In genomic region chr13:20207950-20208642, GRCm38 (mm10) we compare ENCODE assay signal across 9 mouse cellular contexts.
DNase-seq lines count a peak whose midpoint lies in the region; ATAC-seq and TF ChIP-seq lines count a peak whose summit lies in the region.
"Had no signal": no experiment of that assay in that cellular context is flagged by ENCODE, and none has a peak within 500 bp of the region (broad histone marks: within the 10 kb centered on the region; RNA-seq: fewer than 3 reads in every experiment).

No protein-coding gene starts in this region.

- H3K4me1 ChIP-seq in forebrain, embryonic 13.5 days: no peaks in the 10 kb centered on the region
- no peaks in the 10 kb centered on the region for H3K4me1 ChIP-seq in forebrain, embryonic 10.5 days
- no peaks in the 10 kb centered on the region for H3K4me1 ChIP-seq in midbrain, postnatal 0 days (ENCODE audit: insufficient read depth, low read length)
- no peaks in the 10 kb centered on the region for H3K4me1 ChIP-seq in midbrain, embryonic 11.5 days (ENCODE audit: control insufficient read depth, insufficient read depth, low read length)
- H3K4me1 ChIP-seq in kidney, embryonic 15.5 days: no peaks in the 10 kb centered on the region
- 0 out of 2 replicates have a peak, but pooled peaks cover 1% of the 10 kb centered on the region for H3K4me1 ChIP-seq in small intestine, adult 2 months (ENCODE audit: control insufficient read depth, insufficient read depth, insufficient read length, low read length)
- H3K4me1 ChIP-seq: neural tube, embryonic 12.5 days had no signal

- DNase-seq in forebrain, embryonic 10.5 days (ENCODE audit: extremely low spot score, low spot score): no peak
- DNase-seq in midbrain, postnatal 0 days (ENCODE audit: low spot score): no peak
- DNase-seq in midbrain, embryonic 11.5 days (ENCODE audit: low spot score, missing footprints): no peak
- no peak for DNase-seq in layer of hippocampus, adult 18-20 months (ENCODE audit: low spot score in 2 of 2)

- H3K27me3 ChIP-seq in forebrain, embryonic 13.5 days: no peaks in the 10 kb centered on the region
- no peaks in the 10 kb centered on the region for H3K27me3 ChIP-seq in forebrain, embryonic 10.5 days (ENCODE audit: poor library complexity, severe bottlenecking)
- H3K27me3 ChIP-seq in midbrain, postnatal 0 days (ENCODE audit: insufficient read depth, low read length): no peaks in the 10 kb centered on the region
- H3K27me3 ChIP-seq in midbrain, embryonic 11.5 days (ENCODE audit: control insufficient read depth, insufficient read depth, low read length): no peaks in the 10 kb centered on the region
- H3K27me3 ChIP-seq in kidney, embryonic 15.5 days: no peaks in the 10 kb centered on the region
- no peaks in the 10 kb centered on the region for H3K27me3 ChIP-seq in small intestine, adult 2 months (ENCODE audit: control insufficient read depth, insufficient read depth, low read length)
- H3K27me3 ChIP-seq: neural tube, embryonic 12.5 days had no signal

- no peak overlapping the region for H3K4me3 ChIP-seq in forebrain, embryonic 13.5 days
- H3K4me3 ChIP-seq in forebrain, embryonic 10.5 days: no peak overlapping the region
- H3K4me3 ChIP-seq in midbrain, postnatal 0 days (ENCODE audit: low read depth, low read length): no peak overlapping the region
- H3K4me3 ChIP-seq in midbrain, embryonic 11.5 days (ENCODE audit: low read depth, low read length): no peak overlapping the region
- H3K4me3 ChIP-seq in kidney, embryonic 15.5 days (replicated peaks): no peak overlapping the region
- H3K4me3 ChIP-seq in small intestine, adult 2 months (ENCODE audit: low read depth, low read length): no peak overlapping the region
- H3K4me3 ChIP-seq: neural tube, embryonic 12.5 days had no signal

- H3K9me3 ChIP-seq in forebrain, embryonic 13.5 days (replicated peaks): no peaks in the 10 kb centered on the region
- H3K9me3 ChIP-seq in forebrain, embryonic 10.5 days: no peaks in the 10 kb centered on the region
- no peaks in the 10 kb centered on the region for H3K9me3 ChIP-seq in midbrain, postnatal 0 days (ENCODE audit: low read length)
- H3K9me3 ChIP-seq in midbrain, embryonic 11.5 days (ENCODE audit: control insufficient read depth, low read length): no peaks in the 10 kb centered on the region
- H3K9me3 ChIP-seq in kidney, embryonic 15.5 days (replicated peaks): no peaks in the 10 kb centered on the region
- H3K9me3 ChIP-seq: neural tube, embryonic 12.5 days had no signal

- TF ChIP-seq POLR2A in small intestine, adult 2 months (IDR thresholded peaks at IDR 0.05; ENCODE audit: low read depth, low read length): no peak

- H3K9ac ChIP-seq in forebrain, embryonic 13.5 days: no peak overlapping the region
- no peak overlapping the region for H3K9ac ChIP-seq in midbrain, postnatal 0 days (replicated peaks; ENCODE audit: low read length, poor library complexity, severe bottlenecking)
- H3K9ac ChIP-seq in midbrain, embryonic 11.5 days (ENCODE audit: low read length): no peak overlapping the region
- H3K9ac ChIP-seq in kidney, embryonic 15.5 days: no peak overlapping the region
- H3K9ac ChIP-seq: neural tube, embryonic 12.5 days had no signal

- WGBS in forebrain, embryonic 13.5 days: 61% methylated on average over 7 of the region's 7 CpGs
- 54% methylated on average over 7 of the region's 7 CpGs for WGBS in forebrain, embryonic 10.5 days
- 63% methylated on average over 7 of the region's 7 CpGs for WGBS in midbrain, postnatal 0 days
- 62% methylated on average over 7 of the region's 7 CpGs for WGBS in midbrain, embryonic 11.5 days
- 53% methylated on average over 7 of the region's 7 CpGs for WGBS in kidney, embryonic 15.5 days
- WGBS in small intestine, adult 2 months: 66% methylated on average over 7 of the region's 7 CpGs

- H3K36me3 ChIP-seq in forebrain, embryonic 13.5 days (ENCODE audit: poor library complexity, severe bottlenecking): no peaks in the 10 kb centered on the region
- no peaks in the 10 kb centered on the region for H3K36me3 ChIP-seq in forebrain, embryonic 10.5 days (replicated peaks)
- no peaks in the 10 kb centered on the region for H3K36me3 ChIP-seq in midbrain, postnatal 0 days (ENCODE audit: insufficient read depth, low read length)
- H3K36me3 ChIP-seq in midbrain, embryonic 11.5 days (ENCODE audit: control insufficient read depth, insufficient read depth, low read length): no peaks in the 10 kb centered on the region
- H3K36me3 ChIP-seq in kidney, embryonic 15.5 days: no peaks in the 10 kb centered on the region
- H3K36me3 ChIP-seq in small intestine, adult 2 months (ENCODE audit: control insufficient read depth, insufficient read depth, low read length): peaks cover 4% of the 10 kb centered on the region
- H3K36me3 ChIP-seq: neural tube, embryonic 12.5 days had no signal

- peak; percentile 43; the same call in 1 of the 2 replicates for ATAC-seq in forebrain, embryonic 13.5 days
- no peak for ATAC-seq in midbrain, postnatal 0 days (ENCODE audit: low FRiP score)
- ATAC-seq in midbrain, embryonic 11.5 days (ENCODE audit: low FRiP score): no peak
- ATAC-seq in kidney, embryonic 15.5 days (replicated peaks; ENCODE audit: low FRiP score): peak; percentile 29; the same call in 1 of the 2 replicates
- no peak for ATAC-seq in activated CD4-positive, CD25-positive, alpha-beta regulatory T cell, adult 4 months

- peak; percentile 43 for TF ChIP-seq CTCF in midbrain, postnatal 0 days (IDR thresholded peaks at IDR 0.05)
- TF ChIP-seq CTCF in small intestine, adult 2 months (IDR thresholded peaks at IDR 0.05; ENCODE audit: extremely low read depth, insufficient read length, insufficient replicate concordance, low read depth, low read length): peak; percentile 23; the same call in 1 of the 2 replicates

- H3K4me2 ChIP-seq in forebrain, embryonic 13.5 days: no peak overlapping the region
- H3K4me2 ChIP-seq in midbrain, postnatal 0 days (ENCODE audit: low read depth, low read length, poor library complexity, severe bottlenecking): no peak overlapping the region
- H3K4me2 ChIP-seq in midbrain, embryonic 11.5 days: no peak overlapping the region
- H3K4me2 ChIP-seq in kidney, embryonic 15.5 days: no peak overlapping the region
- H3K4me2 ChIP-seq: neural tube, embryonic 12.5 days had no signal

- H3K27ac ChIP-seq in forebrain, embryonic 13.5 days: no peak overlapping the region
- H3K27ac ChIP-seq in forebrain, embryonic 10.5 days: no peak overlapping the region
- no peak overlapping the region for H3K27ac ChIP-seq in midbrain, postnatal 0 days (ENCODE audit: low read depth, low read length)
- H3K27ac ChIP-seq in midbrain, embryonic 11.5 days (ENCODE audit: low read depth, low read length): no peak overlapping the region
- no peak overlapping the region for H3K27ac ChIP-seq in kidney, embryonic 15.5 days
- peak overlapping the region; percentile 13; the same call in 1 of the 2 replicates for H3K27ac ChIP-seq in small intestine, adult 2 months (ENCODE audit: insufficient read depth, low read depth, low read length)
- H3K27ac ChIP-seq: neural tube, embryonic 12.5 days had no signal

Comparison
In these comparisons a context has a peak if more than half of its experiments do, and no peak if none do; other contexts are left out.
1. ATAC-seq: peak in forebrain, embryonic 13.5 days (single experiment) and kidney, embryonic 15.5 days (single experiment); none in midbrain, postnatal 0 days (single experiment), midbrain, embryonic 11.5 days (single experiment) and activated CD4-positive, CD25-positive, alpha-beta regulatory T cell, adult 4 months (single experiment).